Mouse (Mus musculus): Measurements from ENCODE around the gene Dscam.

DNA sequence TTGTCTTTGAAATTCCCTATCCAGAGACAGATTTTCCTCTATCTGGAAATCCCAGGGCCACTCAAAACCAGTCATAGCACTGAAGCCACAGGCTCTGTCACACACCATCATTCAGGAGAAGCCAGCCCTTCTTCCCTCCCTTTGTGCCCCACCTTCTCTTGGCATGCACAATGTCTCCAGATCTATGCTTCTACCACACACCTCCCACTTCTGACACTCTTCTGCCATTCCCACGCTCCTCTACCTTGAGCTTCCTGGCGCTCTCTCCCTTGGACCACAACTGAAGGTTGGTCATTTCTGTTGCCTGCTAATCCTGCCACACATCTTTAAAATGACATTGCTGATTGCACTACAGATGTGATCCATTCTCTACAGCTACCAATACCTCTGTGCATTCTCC, 235.8 kb downstream of the Dscam start:
- no peak for TF ChIP-seq CTCF (IDR thresholded peaks at IDR 0.05; ENCODE audit: control insufficient read depth, insufficient read depth, low read length)
- no peak for TF ChIP-seq POLR2A (IDR thresholded peaks at IDR 0.05; ENCODE audit: borderline replicate concordance, control insufficient read depth, low read depth, low read length)
